Mouse (Mus musculus): ENCODE data around the gene Ptprf. TPM values are rescaled to one million over a fixed set of nuclear protein-coding genes. Genes with fewer than 3 reads are reported as not detected.

The Ptprf gene
- polyA plus RNA-seq, 1 experiment from 2014 or later = 79.8 TPM

DNA sequence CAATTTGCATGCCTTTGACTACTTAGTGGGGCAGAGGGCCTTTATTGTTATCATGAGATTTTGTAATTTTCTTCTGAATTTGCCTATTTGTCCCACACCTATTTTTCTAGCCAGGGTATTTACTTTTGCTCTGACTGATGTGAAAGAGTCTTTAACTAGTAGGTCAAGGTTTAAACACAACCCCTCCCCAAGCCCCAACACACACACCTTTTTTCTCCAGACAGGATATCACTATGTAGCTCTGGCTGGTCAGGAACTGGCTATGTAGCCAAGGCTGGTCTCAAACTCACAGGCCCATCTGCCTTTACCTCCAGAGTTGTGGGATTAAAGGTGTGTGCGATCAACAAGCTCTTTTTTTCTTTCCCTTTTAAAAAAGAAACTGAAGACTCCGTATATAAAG lies 92.1 kb downstream of the Ptprf start:
- Histone ChIP-seq H3K9ac (replicated peaks; ENCODE audit: low read depth, low read length) (no peak overlapping the region), H3K4me3 (ENCODE audit: low read depth, low read length) (no peak overlapping the region), H3K9me3 (ENCODE audit: control insufficient read depth, low read depth, low read length) (no peaks in the 10 kb centered on the region), H3K4me2 (replicated peaks; ENCODE audit: low read depth, low read length) (no peak overlapping the region), H3K27ac (ENCODE audit: low read length) (no peak overlapping the region), H3K36me3 (ENCODE audit: control insufficient read depth, insufficient read depth, low read length) (no peaks in the 10 kb centered on the region), H3K27me3 (ENCODE audit: control insufficient read depth, insufficient read depth, low read length) (no peaks in the 10 kb centered on the region), H3K4me1 (ENCODE audit: control insufficient read depth, insufficient read depth, low read length) (no peaks in the 10 kb centered on the region)
- WGBS = 91% methylated on average over 2 of the region's 2 CpGs
- ATAC-seq (ENCODE audit: insufficient number of reproducible peaks, insufficient read depth, low FRiP score, low read depth) = no peak

DNA sequence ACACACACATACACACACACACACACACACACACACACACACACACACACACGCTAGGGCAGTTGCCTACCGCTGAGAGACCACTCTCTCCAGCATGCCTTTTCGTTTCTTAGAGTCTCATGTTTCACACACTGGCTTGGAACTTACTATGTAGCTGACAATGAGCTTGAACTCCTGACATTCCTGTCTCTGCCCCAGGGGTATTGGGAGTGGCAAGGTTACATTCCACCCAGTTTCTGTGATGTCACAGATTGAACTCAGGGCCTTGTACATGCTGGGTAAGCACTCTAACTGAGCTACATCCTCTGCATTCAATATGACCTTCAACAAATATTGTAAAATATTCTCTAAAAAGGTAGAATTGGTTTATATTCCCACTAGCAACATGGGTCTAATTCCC lies 92.6 kb downstream of the Ptprf start:
- H3K36me3 ChIP-seq (ENCODE audit: control insufficient read depth, insufficient read depth, low read length) = no peaks in the 10 kb centered on the region
- no peak overlapping the region for H3K4me2 ChIP-seq (replicated peaks; ENCODE audit: low read depth, low read length)
- H3K27ac ChIP-seq (ENCODE audit: low read length) = no peak overlapping the region
- H3K9me3 ChIP-seq (ENCODE audit: control insufficient read depth, low read depth, low read length) = no peaks in the 10 kb centered on the region
- H3K4me1 ChIP-seq (ENCODE audit: control insufficient read depth, insufficient read depth, low read length) = no peaks in the 10 kb centered on the region
- H3K4me3 ChIP-seq (ENCODE audit: low read depth, low read length) = no peak overlapping the region
- no peaks in the 10 kb centered on the region for H3K27me3 ChIP-seq (ENCODE audit: control insufficient read depth, insufficient read depth, low read length)
- no peak overlapping the region for H3K9ac ChIP-seq (replicated peaks; ENCODE audit: low read depth, low read length)
- no peak for ATAC-seq (ENCODE audit: insufficient number of reproducible peaks, insufficient read depth, low FRiP score, low read depth)
- 71% methylated on average over 3 of the region's 3 CpGs for WGBS

DNA sequence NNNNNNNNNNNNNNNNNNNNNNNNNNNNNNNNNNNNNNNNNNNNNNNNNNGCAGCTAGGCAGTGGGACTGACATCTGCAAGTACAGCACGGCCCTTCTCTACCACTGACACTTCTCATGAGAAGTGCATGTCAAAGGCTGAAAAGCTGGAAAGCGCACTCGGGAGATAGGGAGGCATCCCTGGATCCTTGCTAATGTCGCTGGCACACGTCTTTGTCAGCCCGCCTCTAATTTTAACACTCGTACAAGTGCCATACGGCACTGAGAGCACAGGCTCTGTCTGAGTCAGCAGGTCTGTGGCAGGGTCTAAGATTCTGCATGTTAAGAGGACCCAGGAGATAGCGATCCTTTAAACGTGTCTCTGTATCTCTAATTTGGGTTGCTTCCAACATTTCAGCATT lies 95.0 kb downstream of the Ptprf start:
- no peaks in the 10 kb centered on the region for H3K4me1 ChIP-seq (ENCODE audit: control insufficient read depth, insufficient read depth, low read length)
- no peak overlapping the region for H3K4me2 ChIP-seq (replicated peaks; ENCODE audit: low read depth, low read length)
- no peak overlapping the region for H3K9ac ChIP-seq (replicated peaks; ENCODE audit: low read depth, low read length)
- no peak for ATAC-seq (ENCODE audit: insufficient number of reproducible peaks, insufficient read depth, low FRiP score, low read depth)
- 83% methylated on average over 10 of the region's 10 CpGs for WGBS
- no peak overlapping the region for H3K27ac ChIP-seq (ENCODE audit: low read length)
- H3K27me3 ChIP-seq (ENCODE audit: control insufficient read depth, insufficient read depth, low read length) = no peaks in the 10 kb centered on the region
- no peaks in the 10 kb centered on the region for H3K9me3 ChIP-seq (ENCODE audit: control insufficient read depth, low read depth, low read length)
- H3K4me3 ChIP-seq (ENCODE audit: low read depth, low read length) = no peak overlapping the region
- H3K36me3 ChIP-seq (ENCODE audit: control insufficient read depth, insufficient read depth, low read length) = no peaks in the 10 kb centered on the region

DNA sequence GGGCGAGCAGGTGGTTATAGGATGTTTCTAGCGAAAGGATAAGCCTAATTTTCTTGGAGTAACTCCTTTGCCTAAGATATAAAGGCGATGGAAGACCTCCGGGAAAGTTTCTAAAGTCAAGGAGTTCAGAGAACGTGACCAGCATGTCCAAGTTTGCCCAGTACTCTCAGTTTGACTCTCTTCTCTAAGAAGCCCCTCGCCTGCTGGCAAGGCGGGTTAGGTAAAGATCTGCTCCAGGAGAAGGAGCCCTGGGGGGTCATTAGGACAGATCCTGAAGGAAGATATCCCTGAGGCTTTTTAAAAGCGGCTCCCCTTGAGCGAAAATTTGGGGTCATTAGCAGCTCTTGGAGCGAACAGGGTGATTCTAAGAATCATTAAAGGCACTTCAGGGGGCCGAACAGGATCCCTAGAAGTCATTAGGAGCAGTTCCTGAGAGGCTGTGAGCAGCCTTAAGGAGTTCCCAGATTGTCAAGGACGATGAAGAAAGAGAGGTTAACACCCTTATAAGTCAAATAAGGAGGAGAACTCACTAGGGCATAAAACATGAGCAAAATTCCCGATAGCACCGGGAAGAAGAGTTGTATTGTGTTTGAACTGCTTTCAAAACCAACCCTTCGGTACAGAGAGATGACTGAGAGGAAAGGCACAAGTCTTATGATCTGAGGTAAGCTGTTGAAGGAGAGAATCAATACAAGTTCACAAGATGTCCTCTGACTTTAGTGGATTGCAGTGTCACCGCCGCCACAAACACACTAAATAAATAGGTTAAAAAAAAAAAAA lies 110.7 kb downstream of the Ptprf start:
- Histone ChIP-seq H3K27me3 (ENCODE audit: control insufficient read depth, insufficient read depth, low read length) (no peaks in the 10 kb centered on the region), H3K4me1 (ENCODE audit: control insufficient read depth, insufficient read depth, low read length) (peaks cover 11% of the 10 kb centered on the region), H3K9ac (replicated peaks; ENCODE audit: low read depth, low read length) (peak overlapping the region; percentile 39), H3K27ac (ENCODE audit: low read length) (peak overlapping the region; percentile 92), H3K4me2 (replicated peaks; ENCODE audit: low read depth, low read length) (peak overlapping the region; percentile 79), H3K4me3 (ENCODE audit: low read depth, low read length) (peak overlapping the region; percentile 59), H3K36me3 (ENCODE audit: control insufficient read depth, insufficient read depth, low read length) (peaks cover 17% of the 10 kb centered on the region), H3K9me3 (ENCODE audit: control insufficient read depth, low read depth, low read length) (no peaks in the 10 kb centered on the region)
- 12% methylated on average over 17 of the region's 17 CpGs for WGBS
- ATAC-seq (ENCODE audit: insufficient number of reproducible peaks, insufficient read depth, low FRiP score, low read depth) = no peak

DNA sequence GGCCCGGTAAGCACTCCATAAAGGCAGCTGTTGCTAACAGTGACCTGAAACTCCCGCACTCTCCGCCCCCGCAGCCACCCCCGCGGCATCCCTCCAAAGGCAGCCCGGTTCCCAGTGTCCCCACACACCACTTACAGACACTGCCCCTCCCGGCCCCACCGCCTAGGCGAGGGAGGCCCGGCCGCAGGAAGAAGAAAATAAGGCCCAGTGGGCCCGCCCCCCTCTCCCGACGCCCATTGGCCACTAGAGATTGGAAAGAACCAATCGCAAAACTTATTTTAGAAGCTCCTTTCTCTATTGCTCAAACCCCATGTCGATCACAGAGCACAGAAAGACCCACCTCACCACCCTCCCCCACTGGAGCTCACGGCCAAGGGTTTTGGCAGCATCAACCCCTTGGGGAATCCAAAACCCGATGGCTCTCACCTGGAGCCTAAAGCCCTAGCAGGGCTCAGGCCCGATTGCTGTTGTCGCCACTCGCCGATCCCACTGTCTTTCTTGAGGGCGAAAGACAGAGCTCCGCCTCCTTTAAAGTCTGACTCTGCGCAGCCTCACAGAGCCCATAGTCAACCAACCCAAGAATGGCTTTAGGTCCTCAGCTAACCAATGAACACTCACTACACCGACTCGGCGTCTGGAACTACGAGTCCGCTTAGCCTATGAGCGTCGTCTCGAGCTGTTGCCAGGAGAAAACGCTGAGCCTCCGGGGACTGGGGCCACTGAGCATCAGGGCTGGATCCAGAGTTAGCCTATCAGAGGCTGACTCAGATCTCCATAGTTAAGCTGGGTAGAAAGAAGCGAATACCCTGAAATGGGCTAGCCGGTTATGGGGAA lies 111.5 kb downstream of the Ptprf start, which contains the start of gene Kdm4a:
Gene Kdm4a (minus strand): TSS at position 577 of the 834 bp plus-strand sequence.
- Histone ChIP-seq H3K9me3 (ENCODE audit: control insufficient read depth, low read depth, low read length) (no peaks in the 10 kb centered on the region), H3K27me3 (ENCODE audit: control insufficient read depth, insufficient read depth, low read length) (no peaks in the 10 kb centered on the region), H3K36me3 (ENCODE audit: control insufficient read depth, insufficient read depth, low read length) (peaks cover 25% of the 10 kb centered on the region), H3K4me2 (replicated peaks; ENCODE audit: low read depth, low read length) (peak within 1 kb of the TSS; percentile 79), H3K4me3 (ENCODE audit: low read depth, low read length) (peak within 1 kb of the TSS; percentile 59), H3K27ac (ENCODE audit: low read length) (peak within 1 kb of the TSS; percentile 92), H3K4me1 (ENCODE audit: control insufficient read depth, insufficient read depth, low read length) (peaks cover 11% of the 10 kb centered on the region), H3K9ac (replicated peaks; ENCODE audit: low read depth, low read length) (peak within 1 kb of the TSS; percentile 71)
- under 1% methylated on average over 38 of the region's 38 CpGs for WGBS
- ATAC-seq (ENCODE audit: insufficient number of reproducible peaks, insufficient read depth, low FRiP score, low read depth) = peak; percentile 100

DNA sequence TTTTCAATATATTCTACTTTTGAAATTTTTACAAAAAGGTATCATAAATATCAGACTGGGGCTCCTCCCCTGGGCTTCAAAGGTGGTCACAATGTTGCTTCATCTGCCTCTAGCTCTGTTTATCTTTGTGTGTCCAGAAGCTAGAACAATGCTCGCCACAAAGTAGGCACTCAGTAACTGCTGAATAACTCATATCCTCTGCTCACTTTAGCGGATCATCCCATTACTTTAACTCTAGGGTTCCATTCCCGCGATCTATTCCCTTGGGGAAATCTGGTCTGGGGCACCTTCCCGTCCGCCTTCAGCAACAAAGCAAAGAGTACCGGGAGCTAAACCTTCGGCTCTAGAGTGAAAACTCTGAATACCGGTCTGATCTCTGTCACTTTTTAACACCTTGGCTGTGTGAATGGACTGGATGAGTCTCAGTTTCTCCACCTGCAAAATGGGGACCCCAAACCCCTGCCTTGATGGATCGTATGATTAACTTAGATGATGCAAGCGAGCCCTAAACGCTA lies 112.2 kb downstream of the Ptprf start:
- H3K27ac ChIP-seq (ENCODE audit: low read length) = peak overlapping the region; percentile 92
- peaks cover 32% of the 10 kb centered on the region for H3K36me3 ChIP-seq (ENCODE audit: control insufficient read depth, insufficient read depth, low read length)
- peak overlapping the region; percentile 71 for H3K9ac ChIP-seq (replicated peaks; ENCODE audit: low read depth, low read length)
- no peaks in the 10 kb centered on the region for H3K9me3 ChIP-seq (ENCODE audit: control insufficient read depth, low read depth, low read length)
- peak overlapping the region; percentile 59 for H3K4me3 ChIP-seq (ENCODE audit: low read depth, low read length)
- H3K4me1 ChIP-seq (ENCODE audit: control insufficient read depth, insufficient read depth, low read length) = peaks cover 11% of the 10 kb centered on the region
- no peaks in the 10 kb centered on the region for H3K27me3 ChIP-seq (ENCODE audit: control insufficient read depth, insufficient read depth, low read length)
- peak overlapping the region; percentile 69 for H3K4me2 ChIP-seq (replicated peaks; ENCODE audit: low read depth, low read length)
- ATAC-seq (ENCODE audit: insufficient number of reproducible peaks, insufficient read depth, low FRiP score, low read depth) = no peak
- WGBS = 1% methylated on average over 12 of the region's 12 CpGs

DNA sequence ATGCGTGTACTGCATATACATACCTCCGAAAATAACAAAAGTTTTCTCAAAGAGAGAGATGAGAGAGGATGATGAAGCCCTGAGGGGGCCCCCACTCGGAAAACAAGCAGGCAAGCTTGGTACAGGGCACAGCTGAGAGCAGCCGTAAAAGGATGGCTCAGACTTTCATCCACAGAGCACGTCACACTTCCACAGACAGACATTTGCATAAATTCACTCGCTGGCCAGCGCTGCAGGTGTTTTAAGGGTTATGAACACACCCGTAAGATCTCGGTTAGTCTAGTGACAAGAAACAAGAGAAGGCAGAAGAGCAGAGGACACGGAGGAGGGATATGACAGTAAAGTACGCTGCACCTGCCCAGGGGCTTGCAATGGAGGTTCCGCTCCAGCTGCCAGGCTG lies 118.7 kb downstream of the Ptprf start:
- H3K4me3 ChIP-seq (ENCODE audit: low read depth, low read length) = no peak overlapping the region
- H3K9me3 ChIP-seq (ENCODE audit: control insufficient read depth, low read depth, low read length) = no peaks in the 10 kb centered on the region
- no peaks in the 10 kb centered on the region for H3K4me1 ChIP-seq (ENCODE audit: control insufficient read depth, insufficient read depth, low read length)
- no peak overlapping the region for H3K9ac ChIP-seq (replicated peaks; ENCODE audit: low read depth, low read length)
- H3K4me2 ChIP-seq (replicated peaks; ENCODE audit: low read depth, low read length) = no peak overlapping the region
- 96% methylated on average over 12 of the region's 12 CpGs for WGBS
- ATAC-seq (ENCODE audit: insufficient number of reproducible peaks, insufficient read depth, low FRiP score, low read depth) = no peak
- H3K27me3 ChIP-seq (ENCODE audit: control insufficient read depth, insufficient read depth, low read length) = no peaks in the 10 kb centered on the region
- H3K27ac ChIP-seq (ENCODE audit: low read length) = no peak overlapping the region
- peaks cover 95% of the 10 kb centered on the region for H3K36me3 ChIP-seq (ENCODE audit: control insufficient read depth, insufficient read depth, low read length)

DNA sequence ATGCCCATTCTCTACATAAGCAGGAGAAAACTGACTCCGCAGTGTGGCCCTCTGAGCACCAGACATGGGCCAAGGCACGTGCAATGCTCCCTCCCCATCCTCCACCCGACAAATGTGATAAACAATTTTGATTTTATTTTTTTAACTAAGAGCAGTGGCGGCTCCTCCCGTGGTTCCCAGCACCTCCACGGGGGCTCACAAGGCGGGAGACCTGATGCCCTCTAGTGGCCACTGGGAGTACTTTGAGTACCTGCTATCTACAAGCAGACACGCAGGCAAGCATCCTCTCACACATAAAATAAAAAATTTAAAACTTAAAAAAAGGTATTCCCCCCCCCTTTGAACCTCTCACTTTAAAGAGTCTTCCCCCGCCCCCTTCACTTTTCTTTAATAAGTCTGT lies 120.2 kb downstream of the Ptprf start:
- H3K36me3 ChIP-seq (ENCODE audit: control insufficient read depth, insufficient read depth, low read length) = peaks cover 96% of the 10 kb centered on the region
- ATAC-seq (ENCODE audit: insufficient number of reproducible peaks, insufficient read depth, low FRiP score, low read depth) = no peak

More for the DNA sequence above, 120.2 kb downstream of the Ptprf start:
- whole genome bisulfite sequencing = 84% methylated on average over 9 of the region's 9 CpGs
- Histone ChIP-seq H3K4me2 (replicated peaks; ENCODE audit: low read depth, low read length) (no peak overlapping the region), H3K4me1 (ENCODE audit: control insufficient read depth, insufficient read depth, low read length) (no peaks in the 10 kb centered on the region), H3K9me3 (ENCODE audit: control insufficient read depth, low read depth, low read length) (no peaks in the 10 kb centered on the region), H3K4me3 (ENCODE audit: low read depth, low read length) (no peak overlapping the region), H3K9ac (replicated peaks; ENCODE audit: low read depth, low read length) (no peak overlapping the region), H3K27me3 (ENCODE audit: control insufficient read depth, insufficient read depth, low read length) (no peaks in the 10 kb centered on the region), H3K27ac (ENCODE audit: low read length) (no peak overlapping the region)

Data from stomach, embryonic 14.5 days (tissue).